Mouse (Mus musculus) neural tube, embryonic 12.5 days (tissue): ENCODE results near the gene Arhgdia. TPM values are rescaled to one million over a fixed set of nuclear protein-coding genes. Genes with fewer than 3 reads are reported as not detected.
A peak's percentile ranks its signal among the peaks of the same experiment; 100 is the strongest.

ENCODE experiments used
- ATAC-seq: fragments of 200-750 bp; cut with Nextera tagmentation; 2 replicates; pipeline ENCODE4 v1.8.0; 2017; ENCODE audit warnings: low read depth, mild to moderate bottlenecking, moderate TSS enrichment, moderate library complexity; ENCODE audit not compliant: low FRiP score
- H3K27ac ChIP-seq: fragments of 300-500 bp; sonication (generic); 2 replicates; pipeline ENCODE4 v1.5.1; 2016
- H3K27me3 ChIP-seq: fragments of 300-500 bp; sonication (generic); replicated peaks from 2 replicates; pipeline ENCODE4 v1.6.1; 2016; ENCODE audit warnings: mild to moderate bottlenecking
- H3K36me3 ChIP-seq: fragments of 300-500 bp; sonication (generic); 2 replicates; pipeline ENCODE4 v1.6.1; 2016; ENCODE audit warnings: mild to moderate bottlenecking
- H3K4me1 ChIP-seq: fragments of 300-500 bp; sonication (generic); 2 replicates; pipeline ENCODE4 v1.6.1; 2016
- H3K4me2 ChIP-seq: fragments of 300-500 bp; sonication (generic); replicated peaks from 2 replicates; pipeline ENCODE4 v1.6.1; 2016; ENCODE audit warnings: mild to moderate bottlenecking
- H3K4me3 ChIP-seq: fragments of 300-500 bp; sonication (generic); 2 replicates; pipeline ENCODE4 v1.5.1; 2016
- H3K9ac ChIP-seq: fragments of 300-500 bp; sonication (generic); 2 replicates; pipeline ENCODE4 v1.6.1; 2016; ENCODE audit warnings: mild to moderate bottlenecking
- H3K9me3 ChIP-seq: fragments of 300-500 bp; sonication (generic); 2 replicates; pipeline ENCODE4 v1.6.1; 2016; ENCODE audit warnings: mild to moderate bottlenecking
- WGBS: fragments of 180-500 bp; shearing (Covaris S2); methylation state at CpG from one replicate; pipeline ENCODE4 v1.1.7; 2016; 5-methylcytosine and 5-hydroxymethylcytosine counted together
- polyA plus RNA-seq: library from polyadenylated mRNA; unstranded; fragments of >200 nt; fragmentation: Nextera tagmentation; extraction: Ambion mirVana; gene quantifications from 2 replicates; pipeline ENCODE4 v1.2.1, GENCODE M21; 2016

The Arhgdia gene
- polyA plus RNA-seq, result 582 and 606 TPM in 2 replicates

GRCm38 (mm10) chr11:120581490-120582267 lies at the start of gene Arhgdia:
Gene Arhgdia, minus strand, starts transcription at chr11:120581624.
- Histone ChIP-seq H3K27me3 (no peaks in the 10 kb centered on the region), H3K9me3 (no peaks in the 10 kb centered on the region), H3K4me1 (peaks cover 30% of the 10 kb centered on the region), H3K4me3 (peak within 1 kb of the TSS; percentile 98), H3K9ac (peak within 1 kb of the TSS; percentile 97), H3K27ac (peak within 1 kb of the TSS; percentile 80), H3K4me2 (peak within 1 kb of the TSS; percentile 97), H3K36me3 (peaks cover 52% of the 10 kb centered on the region)
- WGBS, result 7% methylated on average over 67 of the region's 75 CpGs
- peak; percentile 39 for ATAC-seq

- Histone ChIP-seq H3K9ac (0 out of 2 replicates have a peak overlapping the region, but pooled peaks have one; percentile 6), H3K27ac (no peak overlapping the region), H3K36me3 (peaks cover 29% of the 10 kb centered on the region), H3K4me1 (peaks cover 43% of the 10 kb centered on the region), H3K27me3 (no peaks in the 10 kb centered on the region), H3K4me3 (no peak overlapping the region), H3K9me3 (no peaks in the 10 kb centered on the region), H3K4me2 (peak overlapping the region; percentile 97)
- WGBS, result 48% methylated on average over 5 of the region's 5 CpGs
- no peak for ATAC-seq
These were observed 49.0 kb upstream of the Arhgdia start for GRCm38 (mm10) chr11:120630401-120630871.

GRCm38 (mm10) chr11:120629911-120630310 lies 48.5 kb upstream of the Arhgdia start:
- H3K9ac ChIP-seq, result no peak overlapping the region
- H3K4me2 ChIP-seq, result peak overlapping the region; percentile 97
- no peak overlapping the region for H3K27ac ChIP-seq
- no peaks in the 10 kb centered on the region for H3K27me3 ChIP-seq
- H3K9me3 ChIP-seq, result no peaks in the 10 kb centered on the region
- peaks cover 29% of the 10 kb centered on the region for H3K36me3 ChIP-seq
- no peak for ATAC-seq
- WGBS, result 47% methylated on average over 7 of the region's 7 CpGs
- peaks cover 48% of the 10 kb centered on the region for H3K4me1 ChIP-seq
- H3K4me3 ChIP-seq, result 0 out of 2 replicates have a peak overlapping the region, but pooled peaks have one; percentile 3

- Histone ChIP-seq H3K9me3 (no peaks in the 10 kb centered on the region), H3K36me3 (peaks cover 29% of the 10 kb centered on the region), H3K27ac (no peak overlapping the region), H3K4me2 (peak overlapping the region; percentile 97), H3K9ac (no peak overlapping the region), H3K27me3 (no peaks in the 10 kb centered on the region), H3K4me1 (peaks cover 48% of the 10 kb centered on the region), H3K4me3 (peak overlapping the region; percentile 3; the same call in 1 of the 2 replicates)
- no peak for ATAC-seq
- WGBS, result 81% methylated on average over 23 of the region's 23 CpGs
These were observed 47.9 kb upstream of the Arhgdia start for GRCm38 (mm10) chr11:120629341-120629730.

- Histone ChIP-seq H3K9ac (no peak overlapping the region), H3K27ac (no peak overlapping the region), H3K9me3 (no peaks in the 10 kb centered on the region), H3K4me1 (peaks cover 52% of the 10 kb centered on the region), H3K27me3 (no peaks in the 10 kb centered on the region), H3K4me2 (peak overlapping the region; percentile 97), H3K36me3 (peaks cover 29% of the 10 kb centered on the region), H3K4me3 (no peak overlapping the region)
- WGBS, result 94% methylated on average over 23 of the region's 23 CpGs
- no peak for ATAC-seq
These were observed 47.3 kb upstream of the Arhgdia start for GRCm38 (mm10) chr11:120628601-120629340.

GRCm38 (mm10) chr11:120627468-120628300 lies 46.3 kb upstream of the Arhgdia start:
- Histone ChIP-seq H3K4me2 (no peak overlapping the region), H3K4me3 (no peak overlapping the region), H3K27ac (no peak overlapping the region), H3K27me3 (no peaks in the 10 kb centered on the region), H3K36me3 (peaks cover 37% of the 10 kb centered on the region), H3K9me3 (no peaks in the 10 kb centered on the region), H3K4me1 (peaks cover 53% of the 10 kb centered on the region), H3K9ac (no peak overlapping the region)
- WGBS, result 81% methylated on average over 22 of the region's 22 CpGs
- no peak for ATAC-seq

- WGBS, result 91% methylated on average over 11 of the region's 11 CpGs
- H3K9me3 ChIP-seq, result no peaks in the 10 kb centered on the region
- no peak overlapping the region for H3K9ac ChIP-seq
- peaks cover 46% of the 10 kb centered on the region for H3K4me1 ChIP-seq
- ATAC-seq, result no peak
- H3K27me3 ChIP-seq, result no peaks in the 10 kb centered on the region
- no peak overlapping the region; the same call in 1 of the 2 replicates for H3K4me3 ChIP-seq
- peaks cover 44% of the 10 kb centered on the region for H3K36me3 ChIP-seq
- no peak overlapping the region for H3K4me2 ChIP-seq
- no peak overlapping the region for H3K27ac ChIP-seq
These were observed 45.5 kb upstream of the Arhgdia start for GRCm38 (mm10) chr11:120626785-120627467.

GRCm38 (mm10) chr11:120625152-120625775 lies 43.8 kb upstream of the Arhgdia start, which contains the start of gene Sirt7:
Gene Sirt7, minus strand, starts transcription at chr11:120625240.
- Histone ChIP-seq H3K9me3 (no peaks in the 10 kb centered on the region), H3K27me3 (no peaks in the 10 kb centered on the region)

GRCm38 (mm10) chr11:120624680-120625111 lies 43.3 kb upstream of the Arhgdia start:
- Histone ChIP-seq H3K36me3 (peaks cover 62% of the 10 kb centered on the region), H3K27me3 (no peaks in the 10 kb centered on the region), H3K4me2 (peak overlapping the region; percentile 99), H3K27ac (peak overlapping the region; percentile 68), H3K4me1 (peaks cover 23% of the 10 kb centered on the region), H3K9ac (peak overlapping the region; percentile 86), H3K4me3 (peak overlapping the region; percentile 99), H3K9me3 (no peaks in the 10 kb centered on the region)
- WGBS, result under 1% methylated on average over 53 of the region's 53 CpGs
- peak; percentile 83 for ATAC-seq

More at GRCm38 (mm10) chr11:120625152-120625775, 43.8 kb upstream of the Arhgdia start, which contains the start of gene Sirt7:
- Histone ChIP-seq H3K27ac (peak within 1 kb of the TSS; percentile 68), H3K4me1 (peaks cover 29% of the 10 kb centered on the region), H3K4me3 (peak within 1 kb of the TSS; percentile 99), H3K4me2 (peak within 1 kb of the TSS; percentile 99), H3K36me3 (peaks cover 58% of the 10 kb centered on the region), H3K9ac (peak within 1 kb of the TSS; percentile 86)
- peak; percentile 51 for ATAC-seq
- 15% methylated on average over 5 of the region's 5 CpGs for WGBS

- ATAC-seq, result no peak
- peaks cover 59% of the 10 kb centered on the region for H3K36me3 ChIP-seq
- no peaks in the 10 kb centered on the region for H3K9me3 ChIP-seq
- WGBS, result 14% methylated on average over 30 of the region's 30 CpGs
- H3K4me3 ChIP-seq, result peak overlapping the region; percentile 99
- peaks cover 17% of the 10 kb centered on the region for H3K4me1 ChIP-seq
- H3K9ac ChIP-seq, result peak overlapping the region; percentile 86
- peak overlapping the region; percentile 99 for H3K4me2 ChIP-seq
- no peaks in the 10 kb centered on the region for H3K27me3 ChIP-seq
- H3K27ac ChIP-seq, result peak overlapping the region; percentile 68
These were observed 42.7 kb upstream of the Arhgdia start for GRCm38 (mm10) chr11:120623961-120624679.
